Mouse (Mus musculus) forelimb bud, embryonic 11.5 days (tissue): ENCODE measurements around the gene Sfxn2.

ENCODE experiments used
- DNase-seq: peaks from one replicate; pipeline ENCODE4 v3.0.0-alpha.2; 2012; ENCODE audit warnings: low read depth, low spot score

Gene Sfxn2

GRCm38 (mm10) chr19:46629807-46630206, 56.6 kb downstream of the Sfxn2 start:
- no peak for DNase-seq

GRCm38 (mm10) chr19:46631637-46632036, 58.5 kb downstream of the Sfxn2 start:
- no peak for DNase-seq

GRCm38 (mm10) chr19:46635766-46636165, 62.6 kb downstream of the Sfxn2 start:
- no peak for DNase-seq

GRCm38 (mm10) chr19:46637598-46637997, 64.4 kb downstream of the Sfxn2 start:
- DNase-seq = no peak

- no peak for DNase-seq
Measured at GRCm38 (mm10) chr19:46639053-46639452, 65.9 kb downstream of the Sfxn2 start.

- DNase-seq = peak; percentile 38
Measured at GRCm38 (mm10) chr19:46639496-46639895, 66.3 kb downstream of the Sfxn2 start.

GRCm38 (mm10) chr19:46640780-46641179, 67.6 kb downstream of the Sfxn2 start:
- no peak for DNase-seq

GRCm38 (mm10) chr19:46641420-46642085, 68.4 kb downstream of the Sfxn2 start:
- no peak for DNase-seq

- no peak for DNase-seq
Measured at GRCm38 (mm10) chr19:46642136-46642753, 69.1 kb downstream of the Sfxn2 start.

- no peak for DNase-seq
Measured at GRCm38 (mm10) chr19:46643236-46643635, 70.1 kb downstream of the Sfxn2 start.

- DNase-seq = no peak
Measured at GRCm38 (mm10) chr19:46644343-46644792, 71.2 kb downstream of the Sfxn2 start.

- no peak for DNase-seq
Measured at GRCm38 (mm10) chr19:46644793-46645602, 71.8 kb downstream of the Sfxn2 start.

- no peak for DNase-seq
Measured at GRCm38 (mm10) chr19:46646041-46646481, 72.9 kb downstream of the Sfxn2 start.

- no peak for DNase-seq
Measured at GRCm38 (mm10) chr19:46647254-46647653, 74.1 kb downstream of the Sfxn2 start.
